Comparison of ENCODE assay signal across 27 mouse cellular contexts in genomic region chr1:14002550-14002949, GRCm38 (mm10).
A peak's percentile ranks its signal among the peaks of the same experiment; 100 is the strongest.
DNase-seq lines count a peak whose midpoint lies in the region; ATAC-seq and TF ChIP-seq lines count a peak whose summit lies in the region.
"Had no signal": no experiment of that assay in that cellular context is flagged by ENCODE, and none has a peak within 500 bp of the region (broad histone marks: within the 10 kb centered on the region; RNA-seq: fewer than 3 reads in every experiment).

No protein-coding gene starts in this region.

- H3K9me3 ChIP-seq in forebrain, embryonic 13.5 days (replicated peaks) = no peaks in the 10 kb centered on the region
- H3K9me3 ChIP-seq in forebrain, embryonic 12.5 days = no peaks in the 10 kb centered on the region
- H3K9me3 ChIP-seq: embryonic facial prominence, embryonic 12.5 days; G1E; heart, embryonic 12.5 days; hindbrain, embryonic 13.5 days; lung, embryonic 15.5 days; midbrain, embryonic 10.5 days had no signal

- peak; percentile 9 for DNase-seq in retina, postnatal 1 day
- DNase-seq in retina, embryonic 14.5 days (ENCODE audit: low spot score) = no peak
- peak; percentile 72 for DNase-seq in brain, embryonic 14.5 days (ENCODE audit: low read depth)
- DNase-seq in T-cell, adult 2 months (ENCODE audit: low spot score) = no peak
- no peak for DNase-seq in left cerebral cortex, postnatal 14 days (ENCODE audit: low spot score in 2 of 2)
- DNase-seq: cerebellum, adult 9-11 months; gastrocnemius, adult 2 months; heart, adult 11 months; heart, postnatal 14 days; kidney, adult 2 months; kidney, postnatal 10 days; layer of hippocampus, postnatal 36 days; right cerebral cortex, postnatal 4 days had no signal

- no peak overlapping the region for H3K9ac ChIP-seq in forebrain, embryonic 13.5 days
- no peak overlapping the region for H3K9ac ChIP-seq in forebrain, embryonic 12.5 days
- H3K9ac ChIP-seq: embryonic facial prominence, embryonic 12.5 days; heart, embryonic 12.5 days; hindbrain, embryonic 13.5 days; lung, embryonic 15.5 days had no signal

- H3K4me1 ChIP-seq in forebrain, embryonic 13.5 days = no peaks in the 10 kb centered on the region
- H3K4me1 ChIP-seq in forebrain, embryonic 12.5 days = no peaks in the 10 kb centered on the region
- H3K4me1 ChIP-seq: embryonic facial prominence, embryonic 12.5 days; heart, embryonic 12.5 days; hindbrain, embryonic 13.5 days; lung, embryonic 15.5 days had no signal

- no peak for TF ChIP-seq CTCF in brain, embryonic 14.5 days (IDR thresholded peaks at IDR 0.05; ENCODE audit: borderline replicate concordance, extremely low read depth, insufficient read depth, insufficient read length)

- 0 out of 2 replicates have a peak overlapping the region, but pooled peaks have one; percentile 25 for H3K27ac ChIP-seq in forebrain, embryonic 13.5 days
- no peak overlapping the region for H3K27ac ChIP-seq in forebrain, embryonic 12.5 days
- H3K27ac ChIP-seq: embryonic facial prominence, embryonic 12.5 days; gastrocnemius, adult 2 months; hindbrain, embryonic 13.5 days; layer of hippocampus, adult 2 months; lung, embryonic 15.5 days; macrophage; midbrain, embryonic 10.5 days; stomach, postnatal 0 days had no signal

- no peak for TF ChIP-seq POLR2A in brain, embryonic 14.5 days (IDR thresholded peaks at IDR 0.05; ENCODE audit: borderline replicate concordance, extremely low read depth, insufficient read depth, insufficient read length, poor library complexity, severe bottlenecking)

- 47% methylated on average over 1 of the region's 1 CpGs for WGBS in forebrain, embryonic 13.5 days
- WGBS in forebrain, embryonic 12.5 days = 45% methylated on average over 1 of the region's 1 CpGs

- no peaks in the 10 kb centered on the region for H3K27me3 ChIP-seq in forebrain, embryonic 13.5 days
- H3K27me3 ChIP-seq in forebrain, embryonic 12.5 days = no peaks in the 10 kb centered on the region
- H3K27me3 ChIP-seq: embryonic facial prominence, embryonic 12.5 days; heart, embryonic 12.5 days; hindbrain, embryonic 13.5 days; lung, embryonic 15.5 days had no signal

- H3K36me3 ChIP-seq in forebrain, embryonic 13.5 days (ENCODE audit: poor library complexity, severe bottlenecking) = no peaks in the 10 kb centered on the region
- H3K36me3 ChIP-seq in forebrain, embryonic 12.5 days (replicated peaks) = no peaks in the 10 kb centered on the region
- H3K36me3 ChIP-seq: embryonic facial prominence, embryonic 12.5 days; G1E; heart, embryonic 12.5 days; hindbrain, embryonic 13.5 days; lung, embryonic 15.5 days; midbrain, embryonic 10.5 days had no signal

- ATAC-seq in forebrain, embryonic 13.5 days = no peak
- no peak for ATAC-seq in forebrain, embryonic 12.5 days (ENCODE audit: low FRiP score)
- ATAC-seq: CD4-positive, CD25-positive, alpha-beta regulatory T cell, adult 4 months; inflammation-experienced regulatory T-cells, adult 6 months had no signal

- intact Hi-C loops in left cerebral cortex, postnatal 14 days (cut with DNase I) = no loop called here

- H3K4me2 ChIP-seq in forebrain, embryonic 13.5 days = no peak overlapping the region
- H3K4me2 ChIP-seq in forebrain, embryonic 12.5 days = no peak overlapping the region
- H3K4me2 ChIP-seq: embryonic facial prominence, embryonic 12.5 days; heart, embryonic 12.5 days; hindbrain, embryonic 13.5 days; liver, embryonic 11.5 days; lung, embryonic 15.5 days had no signal

- H3K4me3 ChIP-seq in forebrain, embryonic 13.5 days = no peak overlapping the region
- H3K4me3 ChIP-seq in forebrain, embryonic 12.5 days (replicated peaks) = no peak overlapping the region
- H3K4me3 ChIP-seq: embryonic facial prominence, embryonic 12.5 days; gastrocnemius, adult 2 months; heart, embryonic 12.5 days; hindbrain, embryonic 13.5 days; layer of hippocampus, adult 2 months; lung, embryonic 15.5 days; midbrain, embryonic 10.5 days had no signal

Comparison
In these comparisons a context has a peak if more than half of its experiments do, and no peak if none do; other contexts are left out.
1. DNase-seq: peak in retina, postnatal 1 day (single experiment) and brain, embryonic 14.5 days (single experiment); none in retina, embryonic 14.5 days (single experiment), T-cell, adult 2 months (single experiment) and left cerebral cortex, postnatal 14 days (0 of 2).